Mouse (Mus musculus) bone marrow macrophage, adult 2 months (primary cell): ENCODE measurements around the gene Arhgap1.
"Not testable (repeated sequence)": the region's sequence is repeated elsewhere in the genome, so short reads cannot be mapped to it uniquely, and the experiment has no call there.

ENCODE experiments used
- CTCF ChIP-seq: IDR thresholded peaks from 2 replicates; pipeline ENCODE4 v1.5.1; 2012; ENCODE audit warnings: low read depth, mild to moderate bottlenecking, low read length, moderate library complexity
- POLR2A ChIP-seq: IDR thresholded peaks from 2 replicates; pipeline ENCODE4 v1.6.1; 2012; ENCODE audit warnings: mild to moderate bottlenecking, low read depth, low read length, borderline replicate concordance

DNA sequence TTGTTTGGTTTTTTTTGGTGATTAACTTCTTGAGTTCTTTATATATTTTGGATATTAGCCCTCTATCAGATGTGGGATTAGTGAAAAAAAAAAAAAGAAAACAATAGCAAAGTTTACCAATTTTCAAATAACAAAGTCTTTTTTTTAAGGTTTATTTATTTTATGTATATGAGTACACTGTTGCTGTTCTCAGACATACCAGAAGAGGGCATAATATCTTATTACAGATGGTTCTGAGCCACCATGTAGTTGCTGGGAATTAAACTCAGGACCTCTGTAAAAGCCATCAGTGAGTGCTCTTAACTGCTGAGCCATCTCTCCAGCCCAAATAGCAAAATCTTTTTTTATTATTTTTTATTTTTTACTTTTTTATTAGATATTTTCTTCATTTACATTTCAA lies 40.3 kb upstream of the Arhgap1 start:
- not testable (repeated sequence) for TF ChIP-seq CTCF, POLR2A
